15 mouse cellular contexts compared by ENCODE assay signal in the genomic region with DNA sequence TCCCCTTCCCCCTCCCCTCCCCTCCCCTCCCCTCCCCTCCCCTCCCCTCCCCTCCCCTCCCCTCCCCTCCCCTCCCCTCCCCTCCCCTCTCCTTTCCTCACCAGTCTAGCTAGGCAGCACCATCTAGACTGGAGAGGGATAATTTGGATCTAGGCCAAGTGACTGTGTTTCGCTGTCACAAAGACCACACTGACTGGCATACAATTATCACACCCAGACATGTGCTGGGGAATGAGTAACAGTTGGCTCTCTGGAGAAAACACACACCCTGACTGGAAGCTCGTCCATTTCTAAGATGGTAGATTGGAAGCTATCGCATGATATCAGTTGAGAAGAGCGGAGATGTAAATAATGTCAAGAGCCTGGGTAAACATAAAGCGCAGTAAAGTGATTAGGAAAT.
A peak's percentile ranks its signal among the peaks of the same experiment; 100 is the strongest.
DNase-seq lines count a peak whose midpoint lies in the region; ATAC-seq and TF ChIP-seq lines count a peak whose summit lies in the region.
"Had no signal": no experiment of that assay in that cellular context is flagged by ENCODE, and none has a peak within 500 bp of the region (broad histone marks: within the 10 kb centered on the region; RNA-seq: fewer than 3 reads in every experiment).

No protein-coding gene starts in this region.

- TF ChIP-seq EP300 in MEL (IDR thresholded peaks at IDR 0.05; ENCODE audit: low read depth in 1 of 2, low read length in 2 of 2), result peak in 1 of 2 experiments; percentile 59; a peak in 3 of 4 replicates

- H3K4me2 ChIP-seq in hindbrain, embryonic 11.5 days (replicated peaks; ENCODE audit: low read depth, low read length), result no peak overlapping the region
- no peak overlapping the region for H3K4me2 ChIP-seq in forebrain, embryonic 13.5 days
- no peak overlapping the region for H3K4me2 ChIP-seq in intestine, postnatal 0 days (replicated peaks; ENCODE audit: low read depth)
- H3K4me2 ChIP-seq: kidney, embryonic 15.5 days; limb, embryonic 15.5 days had no signal

- DNase-seq in hindbrain, embryonic 11.5 days (ENCODE audit: low spot score), result no peak
- DNase-seq in hindbrain, embryonic 10.5 days (ENCODE audit: low spot score), result no peak
- DNase-seq in MEL (ENCODE audit: low read depth, low spot score), result peak; percentile 71
- no peak for DNase-seq in left cerebral cortex, adult 2 months (ENCODE audit: extremely low spot score in 1 of 2, low spot score in 2 of 2)
- DNase-seq in ovary, postnatal 36 days (ENCODE audit: low spot score), result no peak
- DNase-seq: cerebellum, postnatal 36 days; layer of hippocampus, postnatal 36 days; thymus, postnatal 14 days had no signal

- no peak overlapping the region for H3K9ac ChIP-seq in hindbrain, embryonic 11.5 days (ENCODE audit: low read depth, low read length)
- no peak overlapping the region for H3K9ac ChIP-seq in MEL (ENCODE audit: control insufficient read depth, low read depth, low read length, poor library complexity, severe bottlenecking)
- no peak overlapping the region for H3K9ac ChIP-seq in forebrain, embryonic 13.5 days
- no peak overlapping the region for H3K9ac ChIP-seq in intestine, postnatal 0 days (ENCODE audit: low read depth, low read length)
- H3K9ac ChIP-seq: kidney, embryonic 15.5 days; limb, embryonic 15.5 days had no signal

- H3K4me3 ChIP-seq in hindbrain, embryonic 11.5 days (ENCODE audit: low read depth, low read length), result no peak overlapping the region
- no peak overlapping the region for H3K4me3 ChIP-seq in hindbrain, embryonic 10.5 days
- no peak overlapping the region for H3K4me3 ChIP-seq in MEL (ENCODE audit: control insufficient read depth in 1 of 2, insufficient read depth in 1 of 2, low read depth in 2 of 2, low read length in 2 of 2)
- H3K4me3 ChIP-seq in forebrain, embryonic 13.5 days, result no peak overlapping the region
- no peak overlapping the region for H3K4me3 ChIP-seq in intestine, postnatal 0 days (ENCODE audit: low read depth, low read length)
- H3K4me3 ChIP-seq in left cerebral cortex, adult 2 months, result no peak overlapping the region
- H3K4me3 ChIP-seq: heart, embryonic 10.5 days; kidney, embryonic 15.5 days; limb, embryonic 15.5 days had no signal

- peaks cover 2% of the 10 kb centered on the region; the same call in 1 of the 2 replicates for H3K79me2 ChIP-seq in MEL (ENCODE audit: control insufficient read depth, insufficient read depth, low read length, poor library complexity)

- no peaks in the 10 kb centered on the region for H3K9me3 ChIP-seq in hindbrain, embryonic 11.5 days (ENCODE audit: control insufficient read depth, low read length)
- H3K9me3 ChIP-seq in hindbrain, embryonic 10.5 days, result no peaks in the 10 kb centered on the region
- H3K9me3 ChIP-seq in MEL (replicated peaks; ENCODE audit: insufficient read depth, low read length), result no peaks in the 10 kb centered on the region
- H3K9me3 ChIP-seq in forebrain, embryonic 13.5 days (replicated peaks), result 0 out of 2 replicates have a peak, but pooled peaks cover 6% of the 10 kb centered on the region
- no peaks in the 10 kb centered on the region for H3K9me3 ChIP-seq in intestine, postnatal 0 days (ENCODE audit: control insufficient read depth)
- H3K9me3 ChIP-seq: heart, embryonic 10.5 days; kidney, embryonic 15.5 days; limb, embryonic 15.5 days had no signal

- TF ChIP-seq CTCF in MEL (IDR thresholded peaks at IDR 0.05 in 2 of 3, conservative IDR thresholded peaks at IDR 0.05 in 1 of 3; ENCODE audit: control insufficient read depth in 1 of 3, insufficient read depth in 1 of 3, low read depth in 2 of 3, low read length in 3 of 3, poor library complexity in 1 of 3, severe bottlenecking in 1 of 3), result no peak
- no peak for TF ChIP-seq CTCF in intestine, postnatal 0 days (IDR thresholded peaks at IDR 0.05; ENCODE audit: low read depth)
- TF ChIP-seq CTCF in left cerebral cortex, adult 2 months (IDR thresholded peaks at IDR 0.05), result no peak

- H3K4me1 ChIP-seq in hindbrain, embryonic 11.5 days (replicated peaks; ENCODE audit: control insufficient read depth, insufficient read depth, low read length), result no peaks in the 10 kb centered on the region
- H3K4me1 ChIP-seq in hindbrain, embryonic 10.5 days (replicated peaks), result 0 out of 2 replicates have a peak, but pooled peaks cover 2% of the 10 kb centered on the region
- peaks cover 13 to 23% of the 10 kb centered on the region in 2 experiments for H3K4me1 ChIP-seq in MEL (ENCODE audit: control insufficient read depth in 1 of 2, insufficient read depth in 2 of 2, low read length in 2 of 2)
- no peaks in the 10 kb centered on the region for H3K4me1 ChIP-seq in forebrain, embryonic 13.5 days
- H3K4me1 ChIP-seq in intestine, postnatal 0 days (replicated peaks; ENCODE audit: control insufficient read depth, insufficient read depth, low read length), result no peaks in the 10 kb centered on the region

- intact Hi-C loops in left cerebral cortex, adult 2 months (cut with DNase I), result no loop called here

- peak; percentile 38; the same call in 1 of the 2 replicates for ATAC-seq in hindbrain, embryonic 11.5 days (ENCODE audit: low FRiP score)
- ATAC-seq in forebrain, embryonic 13.5 days, result peak; percentile 97
- peak; percentile 44; the same call in 1 of the 2 replicates for ATAC-seq in intestine, postnatal 0 days
- no peak for ATAC-seq in cerebellum, adult (ENCODE audit: insufficient number of reproducible peaks, low FRiP score, low TSS enrichment)

- H3K27ac ChIP-seq in hindbrain, embryonic 11.5 days (ENCODE audit: low read depth, low read length), result no peak overlapping the region
- H3K27ac ChIP-seq in hindbrain, embryonic 10.5 days, result no peak overlapping the region
- H3K27ac ChIP-seq in MEL (ENCODE audit: control insufficient read depth, low read depth, low read length), result no peak overlapping the region
- no peak overlapping the region for H3K27ac ChIP-seq in forebrain, embryonic 13.5 days
- H3K27ac ChIP-seq in intestine, postnatal 0 days (ENCODE audit: low read depth, low read length), result no peak overlapping the region
- no peak overlapping the region for H3K27ac ChIP-seq in left cerebral cortex, adult 2 months
- H3K27ac ChIP-seq: heart, embryonic 10.5 days; kidney, embryonic 15.5 days; limb, embryonic 15.5 days had no signal

- TF ChIP-seq POLR2A in MEL (IDR thresholded peaks at IDR 0.05; ENCODE audit: control insufficient read depth in 1 of 2, insufficient read depth in 1 of 2, low read depth in 1 of 2, low read length in 2 of 2, poor library complexity in 1 of 2), result no peak

- WGBS in hindbrain, embryonic 11.5 days, result 87% methylated on average over 5 of the region's 5 CpGs
- 88% methylated on average over 5 of the region's 5 CpGs for WGBS in hindbrain, embryonic 10.5 days
- 59% methylated on average over 5 of the region's 5 CpGs for WGBS in forebrain, embryonic 13.5 days
- WGBS in intestine, postnatal 0 days, result 22% methylated on average over 5 of the region's 5 CpGs

- H3K27me3 ChIP-seq in hindbrain, embryonic 11.5 days (ENCODE audit: control insufficient read depth, insufficient read depth, low read length), result no peaks in the 10 kb centered on the region
- H3K27me3 ChIP-seq in hindbrain, embryonic 10.5 days (ENCODE audit: insufficient read depth, poor library complexity, severe bottlenecking), result no peaks in the 10 kb centered on the region
- no peaks in the 10 kb centered on the region for H3K27me3 ChIP-seq in MEL (ENCODE audit: control insufficient read depth in 1 of 2, insufficient read depth in 2 of 2, low read length in 2 of 2)
- no peaks in the 10 kb centered on the region for H3K27me3 ChIP-seq in forebrain, embryonic 13.5 days
- no peaks in the 10 kb centered on the region for H3K27me3 ChIP-seq in intestine, postnatal 0 days (replicated peaks; ENCODE audit: control insufficient read depth, insufficient read depth, low read length)
- H3K27me3 ChIP-seq: CH12.LX; kidney, embryonic 15.5 days; limb, embryonic 15.5 days had no signal

- no peak for TF ChIP-seq RAD21 in MEL (IDR thresholded peaks at IDR 0.05; ENCODE audit: low read depth, low read length)

- no peaks in the 10 kb centered on the region for H3K36me3 ChIP-seq in hindbrain, embryonic 11.5 days (ENCODE audit: control insufficient read depth, insufficient read depth, low read length)
- H3K36me3 ChIP-seq in hindbrain, embryonic 10.5 days, result no peaks in the 10 kb centered on the region
- H3K36me3 ChIP-seq in MEL (ENCODE audit: control insufficient read depth in 1 of 2, insufficient read depth in 2 of 2, low read length in 2 of 2), result peaks cover 0 to 30% of the 10 kb centered on the region in 2 experiments; a peak in 2 of 4 replicates
- H3K36me3 ChIP-seq in forebrain, embryonic 13.5 days (ENCODE audit: poor library complexity, severe bottlenecking), result no peaks in the 10 kb centered on the region
- no peaks in the 10 kb centered on the region for H3K36me3 ChIP-seq in intestine, postnatal 0 days (ENCODE audit: control insufficient read depth, insufficient read depth)
- H3K36me3 ChIP-seq: kidney, embryonic 15.5 days; limb, embryonic 15.5 days had no signal

TF ChIP-seq in MEL, 35 proteins besides CTCF, POLR2A, EP300 and RAD21:
- peak; percentile 52 for TF ChIP-seq TAL1 (IDR thresholded peaks at IDR 0.05; ENCODE audit: low read length)
- TF ChIP-seq E2F4 (IDR thresholded peaks at IDR 0.05; ENCODE audit: borderline replicate concordance, low read depth, low read length), result no peak
- TF ChIP-seq GATA1 (IDR thresholded peaks at IDR 0.05; ENCODE audit: low read depth, low read length), result peak; percentile 36; the same call in 1 of the 2 replicates
- peak; percentile 21; the same call in 1 of the 2 replicates for TF ChIP-seq RCOR1 (IDR thresholded peaks at IDR 0.05; ENCODE audit: low read depth, low read length)
